8 mouse cellular contexts compared by ENCODE assay signal in the genomic region with DNA sequence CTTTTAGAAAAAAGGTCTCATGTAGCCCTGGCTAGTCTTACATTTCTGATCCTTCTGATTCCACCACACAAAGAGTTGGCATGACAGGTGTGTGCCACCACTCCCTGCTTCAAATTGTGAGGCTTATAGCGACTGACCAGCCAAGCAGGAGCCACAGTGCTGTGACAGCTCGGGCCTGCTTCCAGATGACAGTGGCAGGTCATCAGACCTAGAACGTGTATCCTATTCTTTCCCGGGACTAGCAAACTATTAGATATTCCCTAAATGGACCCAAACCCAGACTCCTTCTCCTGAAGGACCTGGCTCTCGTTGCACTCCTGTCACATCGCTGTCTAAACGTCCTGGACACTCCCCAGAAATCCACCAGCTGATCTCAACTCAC. TPM values are rescaled to one million over a fixed set of nuclear protein-coding genes. Genes with fewer than 3 reads are reported as not detected.
DNase-seq lines count a peak whose midpoint lies in the region; ATAC-seq and TF ChIP-seq lines count a peak whose summit lies in the region.

No protein-coding gene starts in this region.

- TF ChIP-seq CTCF in liver, adult 2 months (IDR thresholded peaks at IDR 0.05; ENCODE audit: low read depth, low read length): no peak

- DNase-seq in liver, adult 2 months (ENCODE audit: extremely low read depth, low read depth, low spot score): no peak
- no peak for DNase-seq in liver
- no peak for DNase-seq in embryonic facial prominence, embryonic 14.5 days (ENCODE audit: low spot score)
- no peak for DNase-seq in layer of hippocampus, postnatal 14 days (ENCODE audit: low spot score in 2 of 2)
- DNase-seq in frontal cortex, postnatal 10 days (ENCODE audit: low spot score in 2 of 2): no peak

- H3K4me1 ChIP-seq in liver, adult 2 months (ENCODE audit: control insufficient read depth, insufficient read depth, low read length): peaks cover 14% of the 10 kb centered on the region
- peaks cover 16% of the 10 kb centered on the region for H3K4me1 ChIP-seq in embryonic facial prominence, embryonic 14.5 days (ENCODE audit: control insufficient read depth, insufficient read depth, low read length)
- H3K4me1 ChIP-seq in intestine, embryonic 15.5 days (replicated peaks): peaks cover 26% of the 10 kb centered on the region
- peaks cover 33% of the 10 kb centered on the region for H3K4me1 ChIP-seq in neural tube, embryonic 13.5 days (replicated peaks)

- no peaks in the 10 kb centered on the region for H3K27me3 ChIP-seq in liver, adult 2 months (ENCODE audit: control insufficient read depth, insufficient read depth, low read length)
- H3K27me3 ChIP-seq in embryonic facial prominence, embryonic 14.5 days (replicated peaks; ENCODE audit: control insufficient read depth, insufficient read depth, low read length): no peaks in the 10 kb centered on the region
- H3K27me3 ChIP-seq in intestine, embryonic 15.5 days (replicated peaks): no peaks in the 10 kb centered on the region
- H3K27me3 ChIP-seq in neural tube, embryonic 13.5 days: no peaks in the 10 kb centered on the region

- under 1% methylated on average over 7 of the region's 7 CpGs for whole genome bisulfite sequencing in liver, adult 2 months
- 22% methylated on average over 7 of the region's 7 CpGs for WGBS in embryonic facial prominence, embryonic 14.5 days
- 16% methylated on average over 7 of the region's 7 CpGs for WGBS in intestine, embryonic 15.5 days
- WGBS in neural tube, embryonic 13.5 days: 32% methylated on average over 7 of the region's 7 CpGs

- no peaks in the 10 kb centered on the region for H3K36me3 ChIP-seq in liver, adult 2 months (ENCODE audit: control insufficient read depth, insufficient read depth, low read length)
- peaks cover 19% of the 10 kb centered on the region for H3K36me3 ChIP-seq in embryonic facial prominence, embryonic 14.5 days (ENCODE audit: control insufficient read depth, insufficient read depth, low read length)
- H3K36me3 ChIP-seq in intestine, embryonic 15.5 days: peaks cover 11% of the 10 kb centered on the region; the same call in 1 of the 2 replicates
- H3K36me3 ChIP-seq in neural tube, embryonic 13.5 days: peaks cover 19% of the 10 kb centered on the region

- ATAC-seq in embryonic facial prominence, embryonic 14.5 days (ENCODE audit: low read depth): 0 out of 2 replicates have a peak, but pooled peaks have one; percentile 7
- ATAC-seq in intestine, embryonic 15.5 days: no peak
- no peak for ATAC-seq in neural tube, embryonic 13.5 days (ENCODE audit: low read depth)
- no peak for ATAC-seq in CD4-positive, CD25-positive, alpha-beta regulatory T cell, adult 4 months

- H3K27ac ChIP-seq in liver, adult 2 months (replicated peaks; ENCODE audit: insufficient read depth, low read depth, low read length): peak overlapping the region; percentile 98
- peak overlapping the region; percentile 91 for H3K27ac ChIP-seq in embryonic facial prominence, embryonic 14.5 days (replicated peaks; ENCODE audit: low read depth, low read length)
- H3K27ac ChIP-seq in intestine, embryonic 15.5 days: peak overlapping the region; percentile 95
- peak overlapping the region; percentile 90 for H3K27ac ChIP-seq in neural tube, embryonic 13.5 days (replicated peaks)

- peak overlapping the region; percentile 97 for H3K4me3 ChIP-seq in liver, adult 2 months (ENCODE audit: insufficient read depth, low read depth, low read length)
- H3K4me3 ChIP-seq in embryonic facial prominence, embryonic 14.5 days (ENCODE audit: low read depth, low read length): peak overlapping the region; percentile 99
- peak overlapping the region; percentile 90 for H3K4me3 ChIP-seq in intestine, embryonic 15.5 days (replicated peaks)
- peak overlapping the region; percentile 91 for H3K4me3 ChIP-seq in neural tube, embryonic 13.5 days

- TF ChIP-seq POLR2A in liver, adult 2 months (IDR thresholded peaks at IDR 0.05; ENCODE audit: extremely low read depth, insufficient read depth, low read length): no peak

- H3K4me2 ChIP-seq in embryonic facial prominence, embryonic 14.5 days (ENCODE audit: low read depth, low read length): peak overlapping the region; percentile 85
- H3K4me2 ChIP-seq in intestine, embryonic 15.5 days (replicated peaks): peak overlapping the region; percentile 80
- H3K4me2 ChIP-seq in neural tube, embryonic 13.5 days: peak overlapping the region; percentile 96

- peak overlapping the region; percentile 99 for H3K9ac ChIP-seq in liver, adult 2 months (ENCODE audit: low read depth, low read length)
- peak overlapping the region; percentile 98 for H3K9ac ChIP-seq in embryonic facial prominence, embryonic 14.5 days (ENCODE audit: low read depth, low read length)
- H3K9ac ChIP-seq in intestine, embryonic 15.5 days: peak overlapping the region; percentile 97
- H3K9ac ChIP-seq in neural tube, embryonic 13.5 days: peak overlapping the region; percentile 98

- H3K9me3 ChIP-seq in embryonic facial prominence, embryonic 14.5 days (ENCODE audit: control insufficient read depth, low read length): no peaks in the 10 kb centered on the region
- no peaks in the 10 kb centered on the region for H3K9me3 ChIP-seq in intestine, embryonic 15.5 days
- H3K9me3 ChIP-seq in neural tube, embryonic 13.5 days: no peaks in the 10 kb centered on the region

- no peaks in the 10 kb centered on the region; the same call in 1 of the 2 replicates for H3K79me2 ChIP-seq in liver, adult 2 months (ENCODE audit: control insufficient read depth, insufficient read depth, low read length)

RNA-seq across cellular contexts. Expression of gene Mcrip1, which starts 0.8 kb away (rescaled TPM):
- total RNA-seq in liver, adult 2 months (2014; rRNA removed): 11.7 and 13.6 TPM in 2 replicates
- 36.8 and 44.4 TPM in 2 replicates for polyA plus RNA-seq in liver, adult 2 months (2012; rRNA removed)
- 238 and 253 TPM in 2 replicates for polyA plus RNA-seq in embryonic facial prominence, embryonic 14.5 days (2014; fragmentation: Nextera tagmentation; extraction: Ambion mirVana)
- 135 and 142 TPM in 2 replicates for polyA plus RNA-seq in intestine, embryonic 15.5 days (2015; fragmentation: Nextera tagmentation; extraction: Ambion mirVana)
- 201 and 236 TPM in 2 replicates for polyA plus RNA-seq in neural tube, embryonic 13.5 days (2015; fragmentation: Nextera tagmentation; extraction: Ambion mirVana)
- 10 to 100 TPM; 86.1 to 89.0 TPM for total RNA-seq in layer of hippocampus, postnatal 14 days (2021)
- 100 to 1,000 TPM; 114 to 126 TPM for polyA plus RNA-seq in CD4-positive, CD25-positive, alpha-beta regulatory T cell, adult 4 months (2017; shearing (Covaris generic))

RNA-seq across cellular contexts. Expression of gene Ppp1r27, which starts 2.2 kb away (rescaled TPM):
- total RNA-seq in liver, adult 2 months (2014; rRNA removed): 0.28 TPM in 1 of 2 replicates, not detected in the other
- not detected in 2 replicates for polyA plus RNA-seq in liver, adult 2 months (2012; rRNA removed)
- 9.6 and 9.7 TPM in 2 replicates for polyA plus RNA-seq in embryonic facial prominence, embryonic 14.5 days (2014; fragmentation: Nextera tagmentation; extraction: Ambion mirVana)
- not detected in 2 replicates for polyA plus RNA-seq in intestine, embryonic 15.5 days (2015; fragmentation: Nextera tagmentation; extraction: Ambion mirVana)
- not detected in 2 replicates for polyA plus RNA-seq in neural tube, embryonic 13.5 days (2015; fragmentation: Nextera tagmentation; extraction: Ambion mirVana)
- not detected for total RNA-seq in layer of hippocampus, postnatal 14 days (2021)
- polyA plus RNA-seq in CD4-positive, CD25-positive, alpha-beta regulatory T cell, adult 4 months (2017; shearing (Covaris generic)): not detected

RNA-seq across cellular contexts. Expression of gene Gcgr, which starts 18.3 kb away (rescaled TPM):
- 135 and 143 TPM in 2 replicates for total RNA-seq in liver, adult 2 months (2014; rRNA removed)
- 542 and 561 TPM in 2 replicates for polyA plus RNA-seq in liver, adult 2 months (2012; rRNA removed)
- 1.0 and 1.4 TPM in 2 replicates for polyA plus RNA-seq in embryonic facial prominence, embryonic 14.5 days (2014; fragmentation: Nextera tagmentation; extraction: Ambion mirVana)
- polyA plus RNA-seq in intestine, embryonic 15.5 days (2015; fragmentation: Nextera tagmentation; extraction: Ambion mirVana): 0.58 and 0.67 TPM in 2 replicates
- polyA plus RNA-seq in neural tube, embryonic 13.5 days (2015; fragmentation: Nextera tagmentation; extraction: Ambion mirVana): 0.20 and 0.28 TPM in 2 replicates
- under 1 TPM; 0.28 to 0.36 TPM for total RNA-seq in layer of hippocampus, postnatal 14 days (2021)
- not detected for polyA plus RNA-seq in CD4-positive, CD25-positive, alpha-beta regulatory T cell, adult 4 months (2017; shearing (Covaris generic))

RNA-seq across cellular contexts. Expression of gene P4hb, which starts 24.3 kb away (rescaled TPM):
- 933 and 951 TPM in 2 replicates for total RNA-seq in liver, adult 2 months (2014; rRNA removed)
- 683 and 737 TPM in 2 replicates for polyA plus RNA-seq in liver, adult 2 months (2012; rRNA removed)
- polyA plus RNA-seq in embryonic facial prominence, embryonic 14.5 days (2014; fragmentation: Nextera tagmentation; extraction: Ambion mirVana): 996 and 1,037 TPM in 2 replicates
- polyA plus RNA-seq in intestine, embryonic 15.5 days (2015; fragmentation: Nextera tagmentation; extraction: Ambion mirVana): 992 and 1,107 TPM in 2 replicates
- 329 and 382 TPM in 2 replicates for polyA plus RNA-seq in neural tube, embryonic 13.5 days (2015; fragmentation: Nextera tagmentation; extraction: Ambion mirVana)
- 100 to 1,000 TPM; 142 to 157 TPM for total RNA-seq in layer of hippocampus, postnatal 14 days (2021)
- polyA plus RNA-seq in CD4-positive, CD25-positive, alpha-beta regulatory T cell, adult 4 months (2017; shearing (Covaris generic)): 100 to 1,000 TPM; 162 to 169 TPM

RNA-seq across cellular contexts. Expression of gene Arhgdia, which starts 32.6 kb away (rescaled TPM):
- 14.9 and 22.3 TPM in 2 replicates for total RNA-seq in liver, adult 2 months (2014; rRNA removed)
- 142 and 188 TPM in 2 replicates for polyA plus RNA-seq in liver, adult 2 months (2012; rRNA removed)
- 558 and 609 TPM in 2 replicates for polyA plus RNA-seq in embryonic facial prominence, embryonic 14.5 days (2014; fragmentation: Nextera tagmentation; extraction: Ambion mirVana)
- polyA plus RNA-seq in intestine, embryonic 15.5 days (2015; fragmentation: Nextera tagmentation; extraction: Ambion mirVana): 559 and 611 TPM in 2 replicates
- polyA plus RNA-seq in neural tube, embryonic 13.5 days (2015; fragmentation: Nextera tagmentation; extraction: Ambion mirVana): 529 and 543 TPM in 2 replicates
- total RNA-seq in layer of hippocampus, postnatal 14 days (2021): 100 to 1,000 TPM; 366 to 384 TPM
- polyA plus RNA-seq in CD4-positive, CD25-positive, alpha-beta regulatory T cell, adult 4 months (2017; shearing (Covaris generic)): 100 to 1,000 TPM; 554 to 866 TPM

Comparison
In these comparisons a context has a peak if more than half of its experiments do, and no peak if none do; other contexts are left out.
1. RNA of gene Gcgr, which starts 18.3 kb away (polyA plus RNA-seq): 542 to 561 TPM in liver, adult 2 months; 1.0 to 1.4 TPM in embryonic facial prominence, embryonic 14.5 days, 0.58 to 0.67 TPM in intestine, embryonic 15.5 days, 0.20 to 0.28 TPM in neural tube, embryonic 13.5 days and not detected in CD4-positive, CD25-positive, alpha-beta regulatory T cell, adult 4 months; every median in the first group is over 100 times any median in the second.
2. Peak in every context shown above with its lines, with median percentiles within 50 percentile points of each other: H3K27ac ChIP-seq, H3K4me3 ChIP-seq, H3K9ac ChIP-seq and H3K4me2 ChIP-seq.